Mouse (Mus musculus): ENCODE data around the gene Ndufaf4.

- TF ChIP-seq CTCF (IDR thresholded peaks at IDR 0.05; ENCODE audit: extremely low read depth, insufficient read length, insufficient replicate concordance, low read depth, low read length) = no peak
- TF ChIP-seq POLR2A (IDR thresholded peaks at IDR 0.05; ENCODE audit: low read depth, low read length) = no peak
These were observed 32.2 kb upstream of the Ndufaf4 start for GRCm38 (mm10) chr4:24865691-24866090.
